ENCODE assay signal across 8 mouse cellular contexts in the genomic region with DNA sequence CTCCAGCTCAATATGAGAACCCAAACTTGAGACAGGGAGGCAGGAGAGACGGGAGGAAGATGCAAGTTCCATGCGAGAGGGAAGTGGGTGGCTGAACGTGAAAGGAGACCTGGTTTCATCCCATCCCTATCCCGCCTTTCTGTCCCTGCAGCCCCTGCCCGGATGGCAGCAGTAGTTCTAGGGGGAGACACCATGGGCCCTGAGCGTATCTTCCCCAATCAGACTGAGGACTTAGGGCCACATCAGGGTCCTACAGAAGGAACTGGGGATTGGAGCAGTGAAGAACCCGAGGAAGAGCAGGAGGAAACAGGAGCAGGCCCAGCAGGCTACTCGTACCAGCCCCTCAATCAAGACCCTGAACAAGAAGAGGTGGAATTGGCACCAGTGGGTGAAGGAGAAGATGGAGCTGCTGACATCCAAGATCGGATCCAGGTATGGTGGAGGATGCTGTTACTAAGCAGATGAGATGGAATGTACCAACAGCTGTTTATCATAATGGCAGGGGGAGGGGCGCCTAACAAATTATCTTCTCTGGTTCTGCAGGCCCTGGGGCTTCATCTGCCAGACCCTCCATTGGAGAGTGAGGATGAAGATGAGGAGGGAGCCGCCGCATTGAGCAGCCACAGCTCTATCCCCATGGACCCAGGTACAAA. TPM values are rescaled to one million over a fixed set of nuclear protein-coding genes. Genes with fewer than 3 reads are reported as not detected.
DNase-seq lines count a peak whose midpoint lies in the region; ATAC-seq and TF ChIP-seq lines count a peak whose summit lies in the region.

No protein-coding gene starts in this region.

- TF ChIP-seq CTCF in E14TG2a.4 (conservative IDR thresholded peaks at IDR 0.05; ENCODE audit: low read length), result no peak
- no peak for TF ChIP-seq CTCF in liver, postnatal 0 days (IDR thresholded peaks at IDR 0.05; ENCODE audit: low read depth)

- H3K27ac ChIP-seq in liver, postnatal 0 days (ENCODE audit: low read depth), result no peak overlapping the region

- H3K4me2 ChIP-seq in liver, postnatal 0 days (ENCODE audit: low read depth, low read length), result peak overlapping the region; percentile 93

- 30% methylated on average over 12 of the region's 12 CpGs for WGBS in liver, postnatal 0 days (ENCODE audit: insufficient replicate concordance)

- DNase-seq in heart, adult 11 months, result peak; percentile 96
- DNase-seq in heart, adult 18-20 months, result no peak
- no peak for DNase-seq in liver, postnatal 0 days
- DNase-seq in ovary, postnatal 14 days (ENCODE audit: low spot score), result no peak
- DNase-seq in frontal cortex, postnatal 10 days (ENCODE audit: low spot score in 2 of 2), result no peak
- no peak for DNase-seq in retina, postnatal 1 day

- peaks cover 68% of the 10 kb centered on the region for H3K36me3 ChIP-seq in E14TG2a.4 (ENCODE audit: insufficient read depth, low read length)
- peaks cover 46% of the 10 kb centered on the region for H3K36me3 ChIP-seq in liver, postnatal 0 days (replicated peaks; ENCODE audit: insufficient read depth, low read length)

- H3K4me3 ChIP-seq in E14TG2a.4 (replicated peaks; ENCODE audit: low read length), result peak overlapping the region; percentile 93
- H3K4me3 ChIP-seq in liver, postnatal 0 days (ENCODE audit: low read depth, low read length), result peak overlapping the region; percentile 86

- TF ChIP-seq EP300 in liver, postnatal 0 days (IDR thresholded peaks at IDR 0.05; ENCODE audit: low read depth), result no peak

- peak overlapping the region; percentile 69 for H3K9ac ChIP-seq in liver, postnatal 0 days (replicated peaks)

- peaks cover 85% of the 10 kb centered on the region for H3K4me1 ChIP-seq in E14TG2a.4 (replicated peaks; ENCODE audit: low read depth, low read length)
- peaks cover 20% of the 10 kb centered on the region for H3K4me1 ChIP-seq in liver, postnatal 0 days (ENCODE audit: insufficient read depth)

- 0 out of 2 replicates have a peak, but pooled peaks have one; percentile 1 for ATAC-seq in granulocyte monocyte progenitor cell, adult 5-6 weeks (replicated peaks; ENCODE audit: poor library complexity, severe bottlenecking)
- no peak for ATAC-seq in liver, postnatal 0 days

- no peaks in the 10 kb centered on the region for H3K27me3 ChIP-seq in E14TG2a.4 (ENCODE audit: insufficient read depth, low read length)
- H3K27me3 ChIP-seq in liver, postnatal 0 days (ENCODE audit: insufficient read depth, low read length), result no peaks in the 10 kb centered on the region

- H3K9me3 ChIP-seq in E14TG2a.4 (ENCODE audit: low read length), result no peaks in the 10 kb centered on the region
- no peaks in the 10 kb centered on the region for H3K9me3 ChIP-seq in liver, postnatal 0 days (ENCODE audit: low read length)

RNA-seq across cellular contexts. Expression of a gene that starts 0.9 kb away (rescaled TPM):
- 10 to 100 TPM; 53.5 to 60.2 TPM for total RNA-seq in heart, adult 18-20 months (2021)
- 62.5 and 77.9 TPM in 2 replicates for total RNA-seq in granulocyte monocyte progenitor cell, adult 5-6 weeks (2014; fragmentation: Nextera tagmentation)
- total RNA-seq in granulocyte monocyte progenitor cell, adult 5-6 weeks (2017), result 26.8 and 30.9 TPM in 2 replicates
- polyA plus RNA-seq in liver, postnatal 0 days (2015; fragmentation: Nextera tagmentation; extraction: Ambion mirVana), result 60.0 and 63.0 TPM in 2 replicates

RNA-seq across cellular contexts. Expression of a gene that starts 3.0 kb away (rescaled TPM):
- 10 to 100 TPM; 52.0 to 52.2 TPM for total RNA-seq in heart, adult 18-20 months (2021)
- total RNA-seq in granulocyte monocyte progenitor cell, adult 5-6 weeks (2014; fragmentation: Nextera tagmentation), result 56.5 and 76.8 TPM in 2 replicates
- 73.8 and 82.4 TPM in 2 replicates for total RNA-seq in granulocyte monocyte progenitor cell, adult 5-6 weeks (2017)
- polyA plus RNA-seq in liver, postnatal 0 days (2015; fragmentation: Nextera tagmentation; extraction: Ambion mirVana), result 52.3 and 56.9 TPM in 2 replicates

RNA-seq across cellular contexts. Expression of a gene that starts 7.4 kb away (rescaled TPM):
- 10 to 100 TPM; 13.4 to 14.2 TPM for total RNA-seq in heart, adult 18-20 months (2021)
- 15.7 and 21.3 TPM in 2 replicates for total RNA-seq in granulocyte monocyte progenitor cell, adult 5-6 weeks (2014; fragmentation: Nextera tagmentation)
- total RNA-seq in granulocyte monocyte progenitor cell, adult 5-6 weeks (2017), result 48.2 and 66.9 TPM in 2 replicates
- 28.1 and 28.2 TPM in 2 replicates for polyA plus RNA-seq in liver, postnatal 0 days (2015; fragmentation: Nextera tagmentation; extraction: Ambion mirVana)

RNA-seq across cellular contexts. Expression of a gene that starts 23.3 kb away (rescaled TPM):
- 10 to 100 TPM; 29.0 to 30.0 TPM for total RNA-seq in heart, adult 18-20 months (2021)
- total RNA-seq in granulocyte monocyte progenitor cell, adult 5-6 weeks (2014; fragmentation: Nextera tagmentation), result 48.7 and 49.3 TPM in 2 replicates
- total RNA-seq in granulocyte monocyte progenitor cell, adult 5-6 weeks (2017), result 45.9 and 57.1 TPM in 2 replicates
- 11.2 and 12.5 TPM in 2 replicates for polyA plus RNA-seq in liver, postnatal 0 days (2015; fragmentation: Nextera tagmentation; extraction: Ambion mirVana)

RNA-seq across cellular contexts. Expression of a gene that starts 29.7 kb away (rescaled TPM):
- 10 to 100 TPM; 36.1 to 39.2 TPM for total RNA-seq in heart, adult 18-20 months (2021)
- total RNA-seq in granulocyte monocyte progenitor cell, adult 5-6 weeks (2014; fragmentation: Nextera tagmentation), result 9.7 and 22.9 TPM in 2 replicates
- 11.3 and 13.2 TPM in 2 replicates for total RNA-seq in granulocyte monocyte progenitor cell, adult 5-6 weeks (2017)
- polyA plus RNA-seq in liver, postnatal 0 days (2015; fragmentation: Nextera tagmentation; extraction: Ambion mirVana), result 11.6 and 12.6 TPM in 2 replicates
